Mouse (Mus musculus) MEL (cell line): ENCODE measurements around the gene Acsbg1.

Source experiments
- CTCF ChIP-seq, 3 experiments: IDR thresholded peaks in 2 of 3; conservative IDR thresholded peaks in 1 of 3; 2 replicates each; pipeline ENCODE4 v1.5.1; 2011 to 2012; ENCODE audit warnings: low read length in 3 of 3, low read depth in 2 of 3, mild to moderate bottlenecking in 2 of 3, improper control_type of control experiment in 1 of 3, inconsistent platforms in 1 of 3, mixed read lengths in 1 of 3, moderate library complexity in 1 of 3; ENCODE audit not compliant: control insufficient read depth in 1 of 3, insufficient read depth in 1 of 3, poor library complexity in 1 of 3, severe bottlenecking in 1 of 3
- EP300 ChIP-seq, 2 experiments: IDR thresholded peaks; 2 replicates each; pipeline ENCODE4 v1.6.1; 2011; ENCODE audit warnings: improper control_type of control experiment in 2 of 2, low read length in 2 of 2, low read depth in 1 of 2, mild to moderate bottlenecking in 1 of 2
- USF2 ChIP-seq, 2 experiments: IDR thresholded peaks; 2 replicates each; pipeline ENCODE4 v1.6.1; 2011 to 2012; ENCODE audit warnings: improper control_type of control experiment in 2 of 2, low read length in 2 of 2, borderline replicate concordance in 1 of 2, inconsistent platforms in 1 of 2, low read depth in 1 of 2, mild to moderate bottlenecking in 1 of 2; ENCODE audit not compliant: insufficient read depth in 1 of 2

DNA sequence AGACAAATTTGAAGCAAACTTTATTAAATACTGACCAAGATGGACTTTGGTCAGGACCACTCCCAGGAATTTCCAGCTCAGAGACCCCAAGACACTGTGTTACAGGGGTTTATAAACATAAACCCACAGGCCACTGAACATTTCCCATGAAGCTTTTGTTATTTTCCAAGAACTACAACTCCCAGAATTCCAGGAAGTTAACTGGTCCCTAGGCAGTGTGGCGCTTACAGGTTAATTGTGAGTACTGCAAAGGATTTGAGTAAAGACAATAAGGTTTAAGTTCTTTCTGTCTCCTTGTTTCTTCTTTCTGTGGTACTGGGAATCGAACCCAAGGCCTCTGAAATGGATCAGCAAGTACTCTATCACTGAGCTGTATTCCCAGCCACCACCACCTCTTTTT lies 92.9 kb downstream of the Acsbg1 start:
- TF ChIP-seq CTCF (IDR thresholded peaks at IDR 0.05 in 2 of 3, conservative IDR thresholded peaks at IDR 0.05 in 1 of 3; ENCODE audit: control insufficient read depth in 1 of 3, insufficient read depth in 1 of 3, low read depth in 2 of 3, low read length in 3 of 3, poor library complexity in 1 of 3, severe bottlenecking in 1 of 3) (no peak), EP300 (IDR thresholded peaks at IDR 0.05; ENCODE audit: low read depth in 1 of 2, low read length in 2 of 2) (no peak), USF2 (IDR thresholded peaks at IDR 0.05; ENCODE audit: borderline replicate concordance in 1 of 2, insufficient read depth in 1 of 2, low read depth in 1 of 2, low read length in 2 of 2) (no peak)
